Mouse (Mus musculus): ENCODE results near the gene 1700025G04Rik. TPM values are rescaled to one million over a fixed set of nuclear protein-coding genes. Genes with fewer than 3 reads are reported as not detected.

1700025G04Rik gene
- polyA plus RNA-seq, 1 experiment, result 5.0 TPM

DNA sequence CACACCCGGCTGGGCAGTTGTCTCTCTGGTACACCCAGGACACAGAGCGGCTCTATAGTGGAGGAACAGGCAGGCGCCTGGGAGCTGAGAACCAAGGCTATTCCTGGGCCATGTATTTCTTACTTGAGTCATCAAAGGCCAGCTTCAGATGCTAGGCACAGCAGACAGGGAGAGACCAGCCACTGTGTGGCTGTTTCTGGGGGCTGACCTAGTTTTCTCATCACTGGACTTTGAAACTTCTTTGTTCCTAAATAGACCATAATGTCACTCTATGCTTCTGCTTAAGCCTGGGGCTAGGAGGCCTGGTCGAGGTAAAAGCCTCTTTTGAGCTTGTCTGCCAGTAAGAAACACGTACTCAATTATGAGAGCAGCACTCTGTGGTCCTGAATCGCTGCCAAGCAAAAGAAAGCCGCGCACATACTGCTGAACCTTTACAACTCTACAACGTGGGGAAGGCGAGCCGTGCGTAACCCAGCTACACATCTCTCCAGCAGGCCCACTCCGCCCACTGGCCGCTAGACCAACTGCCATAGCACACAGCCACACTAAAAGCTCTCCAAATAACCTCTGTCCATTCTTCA is 199.8 kb downstream of the 1700025G04Rik start:
- Histone ChIP-seq H3K4me1 (replicated peaks; ENCODE audit: control insufficient read depth, insufficient read depth, low read length) (peaks cover 6% of the 10 kb centered on the region), H3K4me3 (ENCODE audit: control insufficient read depth, insufficient read depth, low read length) (no peak overlapping the region), H3K36me3 (ENCODE audit: control insufficient read depth, insufficient read depth, low read length) (no peaks in the 10 kb centered on the region), H3K27ac (ENCODE audit: control insufficient read depth, insufficient read depth, low read length) (no peak overlapping the region), H3K27me3 (ENCODE audit: control insufficient read depth, insufficient read depth, low read length) (no peaks in the 10 kb centered on the region)
- no peak for DNase-seq
- TF ChIP-seq CTCF (IDR thresholded peaks at IDR 0.05; ENCODE audit: borderline replicate concordance, control insufficient read depth, extremely low read depth, insufficient read depth, low read length, poor library complexity), result no peak
- no peak for TF ChIP-seq POLR2A (IDR thresholded peaks at IDR 0.05; ENCODE audit: control insufficient read depth, extremely low read depth, insufficient read depth, low read length, poor library complexity)
- 91% methylated on average over 14 of the region's 14 CpGs for WGBS

DNA sequence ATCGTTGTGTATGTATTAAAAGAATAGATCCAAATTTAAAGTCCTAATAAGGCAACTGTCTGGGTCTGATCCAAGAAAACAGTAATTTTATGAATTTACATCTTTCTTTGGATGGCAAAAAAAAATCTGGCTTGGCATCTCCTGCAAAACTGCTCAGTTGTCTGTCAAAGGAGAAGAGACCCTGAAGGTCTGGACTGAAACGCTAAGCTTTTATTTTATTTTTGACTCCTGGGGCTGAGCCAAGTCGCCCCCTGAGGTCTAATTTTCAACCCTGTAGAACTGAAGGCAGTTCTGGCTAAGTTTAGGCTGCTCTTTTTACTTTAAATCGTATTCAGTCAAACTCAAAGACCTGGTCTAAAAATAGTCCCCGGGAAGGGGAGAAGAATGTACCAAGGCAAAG is 202.3 kb downstream of the 1700025G04Rik start:
- Histone ChIP-seq H3K4me1 (replicated peaks; ENCODE audit: control insufficient read depth, insufficient read depth, low read length) (no peaks in the 10 kb centered on the region), H3K4me3 (ENCODE audit: control insufficient read depth, insufficient read depth, low read length) (no peak overlapping the region), H3K27ac (ENCODE audit: control insufficient read depth, insufficient read depth, low read length) (no peak overlapping the region), H3K27me3 (ENCODE audit: control insufficient read depth, insufficient read depth, low read length) (no peaks in the 10 kb centered on the region), H3K36me3 (ENCODE audit: control insufficient read depth, insufficient read depth, low read length) (no peaks in the 10 kb centered on the region)
- DNase-seq, result no peak
- WGBS, result 92% methylated on average over 5 of the region's 5 CpGs
- TF ChIP-seq CTCF (IDR thresholded peaks at IDR 0.05; ENCODE audit: borderline replicate concordance, control insufficient read depth, extremely low read depth, insufficient read depth, low read length, poor library complexity), result no peak
- no peak for TF ChIP-seq POLR2A (IDR thresholded peaks at IDR 0.05; ENCODE audit: control insufficient read depth, extremely low read depth, insufficient read depth, low read length, poor library complexity)

- H3K27ac ChIP-seq (ENCODE audit: control insufficient read depth, insufficient read depth, low read length), result no peak overlapping the region
- no peak overlapping the region for H3K4me3 ChIP-seq (ENCODE audit: control insufficient read depth, insufficient read depth, low read length)
- no peaks in the 10 kb centered on the region for H3K4me1 ChIP-seq (replicated peaks; ENCODE audit: control insufficient read depth, insufficient read depth, low read length)
- H3K36me3 ChIP-seq (ENCODE audit: control insufficient read depth, insufficient read depth, low read length), result no peaks in the 10 kb centered on the region
- DNase-seq, result no peak
- TF ChIP-seq CTCF (IDR thresholded peaks at IDR 0.05; ENCODE audit: borderline replicate concordance, control insufficient read depth, extremely low read depth, insufficient read depth, low read length, poor library complexity) (no peak), POLR2A (IDR thresholded peaks at IDR 0.05; ENCODE audit: control insufficient read depth, extremely low read depth, insufficient read depth, low read length, poor library complexity) (no peak)
- no peaks in the 10 kb centered on the region for H3K27me3 ChIP-seq (ENCODE audit: control insufficient read depth, insufficient read depth, low read length)
- 92% methylated on average over 10 of the region's 10 CpGs for WGBS
These were observed 202.8 kb downstream of the 1700025G04Rik start for GRCm38 (mm10) chr1:151887126-151887525.

DNA sequence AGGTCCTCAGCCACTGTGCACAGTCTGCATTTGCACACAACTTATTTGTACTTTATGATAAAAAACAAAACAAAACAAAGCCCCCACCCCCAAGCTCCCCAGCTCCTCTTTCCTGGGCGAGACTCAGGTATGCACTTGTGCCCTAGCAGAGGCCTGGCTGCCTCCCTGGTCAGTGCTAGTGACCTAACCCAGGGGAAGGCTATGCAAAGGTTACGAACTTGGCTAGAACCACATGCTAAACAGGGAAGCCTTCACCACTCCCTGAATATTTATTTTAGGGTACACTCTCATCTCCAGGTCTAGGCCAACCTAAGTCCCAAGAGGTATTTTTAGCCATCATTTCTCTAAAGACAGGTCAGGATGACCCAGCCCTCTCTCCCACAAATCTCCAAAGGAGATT is 203.8 kb downstream of the 1700025G04Rik start:
- Histone ChIP-seq H3K27ac (ENCODE audit: control insufficient read depth, insufficient read depth, low read length) (no peak overlapping the region), H3K27me3 (ENCODE audit: control insufficient read depth, insufficient read depth, low read length) (no peaks in the 10 kb centered on the region), H3K4me3 (ENCODE audit: control insufficient read depth, insufficient read depth, low read length) (no peak overlapping the region), H3K4me1 (replicated peaks; ENCODE audit: control insufficient read depth, insufficient read depth, low read length) (no peaks in the 10 kb centered on the region), H3K36me3 (ENCODE audit: control insufficient read depth, insufficient read depth, low read length) (no peaks in the 10 kb centered on the region)
- no peak for TF ChIP-seq CTCF (IDR thresholded peaks at IDR 0.05; ENCODE audit: borderline replicate concordance, control insufficient read depth, extremely low read depth, insufficient read depth, low read length, poor library complexity)
- no peak for TF ChIP-seq POLR2A (IDR thresholded peaks at IDR 0.05; ENCODE audit: control insufficient read depth, extremely low read depth, insufficient read depth, low read length, poor library complexity)
- WGBS, result 96% methylated on average over 2 of the region's 2 CpGs
- DNase-seq, result no peak

GRCm38 (mm10) chr1:151881253-151881652 is 208.7 kb downstream of the 1700025G04Rik start:
- no peaks in the 10 kb centered on the region for H3K4me1 ChIP-seq (replicated peaks; ENCODE audit: control insufficient read depth, insufficient read depth, low read length)

DNA sequence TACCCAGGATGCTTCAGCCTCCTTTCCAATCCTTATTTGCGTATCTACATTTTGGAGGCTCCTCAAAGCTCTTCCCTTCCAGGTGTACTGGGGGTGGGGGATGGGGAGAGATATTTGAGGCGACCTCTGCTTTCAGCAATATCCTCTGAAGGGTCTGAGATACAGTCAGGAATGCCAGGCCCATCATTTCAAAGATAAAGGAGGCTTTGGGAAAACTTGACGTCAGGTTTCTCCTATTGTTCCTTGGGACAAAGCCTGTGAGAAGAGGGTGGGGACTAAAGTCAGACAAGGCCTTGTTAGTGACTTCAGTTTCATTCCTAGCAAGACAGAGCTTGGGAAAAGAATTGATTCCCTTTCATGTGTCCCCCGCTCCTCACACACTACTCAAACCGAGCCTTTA is 209.2 kb downstream of the 1700025G04Rik start:
- Histone ChIP-seq H3K27me3 (ENCODE audit: control insufficient read depth, insufficient read depth, low read length) (no peaks in the 10 kb centered on the region), H3K4me1 (replicated peaks; ENCODE audit: control insufficient read depth, insufficient read depth, low read length) (no peaks in the 10 kb centered on the region), H3K27ac (ENCODE audit: control insufficient read depth, insufficient read depth, low read length) (no peak overlapping the region), H3K36me3 (ENCODE audit: control insufficient read depth, insufficient read depth, low read length) (no peaks in the 10 kb centered on the region), H3K4me3 (ENCODE audit: control insufficient read depth, insufficient read depth, low read length) (no peak overlapping the region)
- 94% methylated on average over 5 of the region's 5 CpGs for WGBS
- TF ChIP-seq CTCF (IDR thresholded peaks at IDR 0.05; ENCODE audit: borderline replicate concordance, control insufficient read depth, extremely low read depth, insufficient read depth, low read length, poor library complexity), result no peak
- TF ChIP-seq POLR2A (IDR thresholded peaks at IDR 0.05; ENCODE audit: control insufficient read depth, extremely low read depth, insufficient read depth, low read length, poor library complexity), result no peak
- DNase-seq, result no peak

More at GRCm38 (mm10) chr1:151881253-151881652, 208.7 kb downstream of the 1700025G04Rik start:
- no peak overlapping the region for H3K27ac ChIP-seq (ENCODE audit: control insufficient read depth, insufficient read depth, low read length)
- WGBS, result 92% methylated on average over 1 of the region's 1 CpGs
- DNase-seq, result no peak
- H3K27me3 ChIP-seq (ENCODE audit: control insufficient read depth, insufficient read depth, low read length), result no peaks in the 10 kb centered on the region
- no peak overlapping the region for H3K4me3 ChIP-seq (ENCODE audit: control insufficient read depth, insufficient read depth, low read length)
- no peaks in the 10 kb centered on the region for H3K36me3 ChIP-seq (ENCODE audit: control insufficient read depth, insufficient read depth, low read length)
- TF ChIP-seq CTCF (IDR thresholded peaks at IDR 0.05; ENCODE audit: borderline replicate concordance, control insufficient read depth, extremely low read depth, insufficient read depth, low read length, poor library complexity), result no peak
- TF ChIP-seq POLR2A (IDR thresholded peaks at IDR 0.05; ENCODE audit: control insufficient read depth, extremely low read depth, insufficient read depth, low read length, poor library complexity), result no peak

- no peak for DNase-seq
- Histone ChIP-seq H3K4me3 (ENCODE audit: control insufficient read depth, insufficient read depth, low read length) (no peak overlapping the region), H3K27me3 (ENCODE audit: control insufficient read depth, insufficient read depth, low read length) (no peaks in the 10 kb centered on the region), H3K4me1 (replicated peaks; ENCODE audit: control insufficient read depth, insufficient read depth, low read length) (no peaks in the 10 kb centered on the region), H3K27ac (ENCODE audit: control insufficient read depth, insufficient read depth, low read length) (no peak overlapping the region), H3K36me3 (ENCODE audit: control insufficient read depth, insufficient read depth, low read length) (no peaks in the 10 kb centered on the region)
- WGBS, result 93% methylated on average over 13 of the region's 13 CpGs
- TF ChIP-seq POLR2A (IDR thresholded peaks at IDR 0.05; ENCODE audit: control insufficient read depth, extremely low read depth, insufficient read depth, low read length, poor library complexity) (no peak), CTCF (IDR thresholded peaks at IDR 0.05; ENCODE audit: borderline replicate concordance, control insufficient read depth, extremely low read depth, insufficient read depth, low read length, poor library complexity) (no peak)
These were observed 210.0 kb downstream of the 1700025G04Rik start for GRCm38 (mm10) chr1:151879966-151880365.

All from thymus, adult 2 months (tissue).